Mouse (Mus musculus) embryonic fibroblast, embryonic 13.5 days (primary cell): ENCODE results near the gene Gm20388. TPM values are rescaled to one million over a fixed set of nuclear protein-coding genes. Genes with fewer than 3 reads are reported as not detected.

ENCODE experiments used
- H3K27ac ChIP-seq: 2 replicates; pipeline ENCODE4 v1.5.1; 2012; ENCODE audit warnings: low read length, control low read depth, inconsistent platforms; ENCODE audit not compliant: insufficient read depth
- H3K4me1 ChIP-seq: 2 replicates; pipeline ENCODE4 v1.6.1; 2011; ENCODE audit warnings: low read length; ENCODE audit not compliant: control insufficient read depth, insufficient read depth
- H3K4me3 ChIP-seq: 2 replicates; pipeline ENCODE4 v1.5.1; 2011; ENCODE audit warnings: mild to moderate bottlenecking, control low read depth, low read length; ENCODE audit not compliant: insufficient read depth
- CTCF ChIP-seq: IDR thresholded peaks from 2 replicates; pipeline ENCODE4 v1.5.1; 2011; ENCODE audit warnings: mild to moderate bottlenecking, control low read depth, low read length, moderate library complexity, borderline replicate concordance; ENCODE audit not compliant: insufficient read depth
- POLR2A ChIP-seq: IDR thresholded peaks from 2 replicates; pipeline ENCODE4 v1.6.1; 2011; ENCODE audit warnings: low read depth, mild to moderate bottlenecking, control low read depth, low read length, moderate library complexity
- polyA plus RNA-seq: library from polyadenylated mRNA; stranded (reverse); fragments of >200 nt; gene quantifications from 2 replicates; pipeline ENCODE4 v1.2.4, GENCODE M21; 2011; ENCODE audit warnings: low read depth; ENCODE audit not compliant: missing spikeins, insufficient read length

The Gm20388 gene
- polyA plus RNA-seq, 1 experiment: 82.8 TPM

GRCm38 (mm10) chr8:122586171-122586570, 2675.5 kb downstream of the Gm20388 start:
- no peak overlapping the region for H3K4me3 ChIP-seq
- peaks cover 11% of the 10 kb centered on the region for H3K4me1 ChIP-seq
- H3K27ac ChIP-seq: no peak overlapping the region
- TF ChIP-seq POLR2A: no peak
- no peak for TF ChIP-seq CTCF

DNA sequence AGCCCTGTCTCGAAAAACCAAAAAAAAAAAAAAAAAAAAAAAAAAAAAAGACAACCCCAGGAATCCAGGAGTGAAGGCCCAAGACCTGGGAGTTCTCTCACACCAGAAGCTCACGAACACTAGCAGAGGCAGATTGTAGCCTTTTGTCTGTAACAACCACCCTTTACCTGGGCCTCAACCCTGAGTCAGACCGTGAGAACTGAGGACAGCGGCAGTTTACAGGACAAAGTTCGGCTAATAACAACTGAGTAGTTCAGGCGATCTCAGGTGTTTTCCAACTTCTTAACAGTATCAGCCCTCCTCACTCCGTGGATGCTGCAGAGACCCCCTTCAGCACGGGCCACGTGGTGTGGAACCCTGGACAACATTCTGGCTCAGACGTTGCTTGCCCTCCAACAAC, 2676.1 kb downstream of the Gm20388 start:
- H3K27ac ChIP-seq: no peak overlapping the region
- TF ChIP-seq POLR2A (no peak), CTCF (no peak)

DNA sequence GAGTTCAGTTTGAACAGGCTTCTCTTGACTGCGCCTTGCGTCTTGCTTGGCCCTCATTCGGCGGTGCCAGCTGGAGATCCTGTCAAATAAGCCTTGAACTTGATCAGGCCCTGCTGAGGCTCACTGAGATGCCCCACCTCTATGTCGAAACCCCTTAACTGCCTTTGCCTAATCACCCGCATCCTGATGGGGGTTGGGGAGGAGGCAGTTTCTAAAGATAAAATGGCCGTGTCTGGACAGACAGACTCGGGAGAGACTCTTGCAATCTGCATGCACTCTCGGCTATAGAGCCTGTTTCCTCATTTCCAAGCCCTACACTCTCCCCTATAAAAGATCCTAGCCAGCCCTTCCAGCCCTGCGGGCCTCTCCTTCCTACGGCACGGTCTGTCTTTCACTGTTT, 2682.6 kb downstream of the Gm20388 start:
- no peak overlapping the region for H3K27ac ChIP-seq
- TF ChIP-seq CTCF: no peak
- no peak for TF ChIP-seq POLR2A
- no peak overlapping the region for H3K4me3 ChIP-seq
- no peaks in the 10 kb centered on the region for H3K4me1 ChIP-seq

More for the DNA sequence above, 2676.1 kb downstream of the Gm20388 start:
- peaks cover 11% of the 10 kb centered on the region for H3K4me1 ChIP-seq
- no peak overlapping the region for H3K4me3 ChIP-seq

DNA sequence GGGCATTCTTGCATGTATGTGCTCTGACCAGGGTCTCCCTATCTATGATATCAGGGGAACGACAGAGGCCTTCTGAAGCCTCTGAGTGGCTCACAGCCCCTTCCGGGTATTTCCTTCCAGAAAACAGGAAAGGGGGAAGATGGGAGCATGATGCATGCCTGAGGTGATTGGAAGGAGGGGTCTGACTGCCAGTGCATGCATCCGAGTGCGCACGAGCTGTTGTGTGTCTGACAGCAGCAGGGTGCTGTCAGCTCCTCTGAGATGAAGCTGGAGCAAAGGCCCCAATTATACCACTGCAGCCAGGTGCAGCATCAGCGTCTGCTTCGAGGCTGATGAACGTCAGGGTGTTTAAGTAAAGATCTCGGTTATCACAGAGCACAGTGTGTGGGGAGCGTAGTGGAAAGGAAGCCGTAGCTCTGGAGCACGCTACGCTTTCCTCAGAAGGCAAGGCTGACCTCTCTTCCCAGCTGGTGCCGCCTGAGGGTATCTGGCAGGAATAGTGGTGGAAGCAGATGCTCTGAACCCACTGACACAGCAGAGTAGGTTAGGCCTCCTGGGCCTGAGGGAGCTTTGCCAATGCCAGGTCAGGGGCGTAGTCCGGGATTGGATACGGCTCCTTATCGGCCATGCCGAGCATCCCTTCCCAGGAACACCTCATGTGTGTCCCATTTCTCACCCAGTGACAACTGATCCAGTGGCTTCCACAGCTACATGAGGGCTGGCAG, 2683.3 kb downstream of the Gm20388 start:
- TF ChIP-seq POLR2A (no peak), CTCF (no peak)
- Histone ChIP-seq H3K4me1 (no peaks in the 10 kb centered on the region), H3K27ac (no peak overlapping the region)

DNA sequence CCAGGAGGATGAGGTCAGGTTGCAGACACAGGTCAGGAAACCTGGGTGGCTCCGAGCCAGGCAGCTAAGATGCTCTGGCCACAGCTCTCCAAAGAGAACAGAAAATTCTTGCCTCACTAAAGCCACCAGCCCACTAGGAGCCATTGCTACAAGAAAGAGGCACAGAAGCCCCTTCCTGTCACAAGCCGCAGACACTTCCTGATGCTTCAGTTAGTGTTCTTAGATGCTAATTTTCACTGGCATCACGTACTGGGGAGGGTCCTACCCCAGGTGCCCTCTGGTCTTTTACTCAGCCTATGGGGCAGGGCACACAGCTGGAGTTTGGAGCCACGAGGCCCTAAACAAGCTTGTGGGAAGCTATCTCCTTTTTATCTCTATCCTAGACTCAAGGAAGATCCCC, 2685.4 kb downstream of the Gm20388 start:
- Histone ChIP-seq H3K4me3 (no peak overlapping the region), H3K4me1 (no peaks in the 10 kb centered on the region), H3K27ac (no peak overlapping the region)
- no peak for TF ChIP-seq POLR2A

More for the DNA sequence above, 2683.3 kb downstream of the Gm20388 start:
- H3K4me3 ChIP-seq: no peak overlapping the region

- Histone ChIP-seq H3K4me1 (no peaks in the 10 kb centered on the region), H3K27ac (no peak overlapping the region), H3K4me3 (no peak overlapping the region)
- TF ChIP-seq POLR2A (no peak), CTCF (no peak)
These were observed 2690.0 kb downstream of the Gm20388 start for GRCm38 (mm10) chr8:122600666-122601065.

DNA sequence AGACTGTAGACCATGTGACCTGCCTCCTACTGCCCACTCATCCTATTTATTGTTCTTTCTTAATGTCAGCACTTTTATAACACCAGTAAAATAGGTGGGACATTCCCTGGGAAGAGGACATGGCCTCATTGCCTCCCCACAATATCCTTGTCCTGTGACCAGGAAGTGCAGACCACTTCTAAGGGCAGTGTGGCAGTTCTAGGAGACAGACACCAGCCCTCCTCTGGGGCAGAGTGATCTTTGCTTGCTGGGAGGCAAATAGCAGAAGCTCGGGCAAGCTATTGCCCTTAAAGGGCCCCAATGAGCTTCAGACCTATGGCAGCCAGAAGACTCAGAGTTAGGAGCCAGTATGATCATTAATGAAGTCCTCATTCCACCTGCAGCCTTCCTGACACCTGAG, 2694.0 kb downstream of the Gm20388 start:
- H3K27ac ChIP-seq: no peak overlapping the region
- no peaks in the 10 kb centered on the region for H3K4me1 ChIP-seq
- H3K4me3 ChIP-seq: no peak overlapping the region
- TF ChIP-seq CTCF: no peak
- TF ChIP-seq POLR2A: no peak

GRCm38 (mm10) chr8:122605367-122605766, 2694.7 kb downstream of the Gm20388 start:
- Histone ChIP-seq H3K4me1 (no peaks in the 10 kb centered on the region), H3K27ac (no peak overlapping the region), H3K4me3 (no peak overlapping the region)
- TF ChIP-seq POLR2A (no peak), CTCF (no peak)

- Histone ChIP-seq H3K4me1 (no peaks in the 10 kb centered on the region), H3K27ac (no peak overlapping the region), H3K4me3 (no peak overlapping the region)
- no peak for TF ChIP-seq POLR2A
- no peak for TF ChIP-seq CTCF
These were observed 2696.2 kb downstream of the Gm20388 start for GRCm38 (mm10) chr8:122606810-122607209.

GRCm38 (mm10) chr8:122610209-122610608, 2699.6 kb downstream of the Gm20388 start:
- TF ChIP-seq CTCF: no peak
- TF ChIP-seq POLR2A: no peak
- Histone ChIP-seq H3K4me3 (no peak overlapping the region; the same call in 1 of the 2 replicates), H3K27ac (no peak overlapping the region), H3K4me1 (peaks cover 3% of the 10 kb centered on the region; the same call in 1 of the 2 replicates)
